Mouse (Mus musculus): Measurements from ENCODE around the gene Tspan7.

The Tspan7 gene

GRCm38 (mm10) chrX:10549708-10550107, 64.8 kb downstream of the Tspan7 start:
- in situ Hi-C loops (cut with MseI, MboI) = no loop called here

- in situ Hi-C loops (cut with MseI, MboI) = no loop called here
Measured at GRCm38 (mm10) chrX:10556899-10557298, 71.9 kb downstream of the Tspan7 start.

GRCm38 (mm10) chrX:10557596-10557995, 72.6 kb downstream of the Tspan7 start:
- in situ Hi-C loops (cut with MseI, MboI) = no loop called here

- in situ Hi-C loops (cut with MseI, MboI) = no loop called here
Measured at GRCm38 (mm10) chrX:10558625-10559024, 73.7 kb downstream of the Tspan7 start.

GRCm38 (mm10) chrX:10565811-10566210, 80.9 kb downstream of the Tspan7 start:
- in situ Hi-C loops (cut with MseI, MboI) = no loop called here

GRCm38 (mm10) chrX:10574523-10574922, 89.6 kb downstream of the Tspan7 start:
- in situ Hi-C loops (cut with MseI, MboI) = no loop called here

- in situ Hi-C loops (cut with MseI, MboI) = no loop called here
Measured at GRCm38 (mm10) chrX:10575406-10575805, 90.4 kb downstream of the Tspan7 start.

GRCm38 (mm10) chrX:10576349-10576748, 91.4 kb downstream of the Tspan7 start:
- in situ Hi-C loops (cut with MseI, MboI) = no loop called here

- in situ Hi-C loops (cut with MseI, MboI) = no loop called here
Measured at GRCm38 (mm10) chrX:10577356-10577755, 92.4 kb downstream of the Tspan7 start.

- in situ Hi-C loops (cut with MseI, MboI) = no loop called here
Measured at GRCm38 (mm10) chrX:10582731-10583130, 97.8 kb downstream of the Tspan7 start.

- in situ Hi-C loops (cut with MseI, MboI) = no loop called here
Measured at GRCm38 (mm10) chrX:10592244-10592643, 107.3 kb downstream of the Tspan7 start.

GRCm38 (mm10) chrX:10593561-10593960, 108.6 kb downstream of the Tspan7 start:
- in situ Hi-C loops (cut with MseI, MboI) = no loop called here

- in situ Hi-C loops (cut with MseI, MboI) = no loop called here
Measured at GRCm38 (mm10) chrX:10617119-10617518, 132.2 kb downstream of the Tspan7 start.

GRCm38 (mm10) chrX:10641062-10641461, 156.1 kb downstream of the Tspan7 start:
- in situ Hi-C loops (cut with MseI, MboI) = no loop called here

All from mouse trophoblast stem cell (cell line).